Mouse (Mus musculus) CH12.LX (cell line): Measurements from ENCODE around the gene Mid2. TPM values are rescaled to one million over a fixed set of nuclear protein-coding genes. Genes with fewer than 3 reads are reported as not detected.

Source experiments
- DNase-seq: peaks from one replicate; pipeline ENCODE4 v3.0.0-alpha.2; 2013; ENCODE audit errors: extremely low read depth
- H3K27ac ChIP-seq: 2 replicates; pipeline ENCODE4 v1.5.1; 2012; ENCODE audit warnings: low read depth, mild to moderate bottlenecking, control low read depth, moderate library complexity; ENCODE audit not compliant: insufficient read depth
- H3K27me3 ChIP-seq: replicated peaks from 2 replicates; pipeline ENCODE3; 2012; ENCODE audit warnings: inconsistent platforms
- H3K36me3 ChIP-seq, 2 experiments: replicated peaks in 1 of 2; 2 replicates each; pipeline versions ENCODE3 to v1.6.1; 2012; ENCODE audit warnings: inconsistent platforms in 1 of 2, low read length in 1 of 2, mild to moderate bottlenecking in 1 of 2, mixed read lengths in 1 of 2, moderate library complexity in 1 of 2; ENCODE audit not compliant: control insufficient read depth in 1 of 2, insufficient read depth in 1 of 2
- H3K4me1 ChIP-seq, 2 experiments: 2 replicates each; pipeline ENCODE4 v1.6.1; 2012; ENCODE audit warnings: inconsistent platforms in 1 of 2, moderate library complexity in 1 of 2; ENCODE audit not compliant: insufficient read depth in 2 of 2, control insufficient read depth in 1 of 2
- H3K4me2 ChIP-seq: 2 replicates; pipeline ENCODE4 v1.6.1; 2012; ENCODE audit warnings: low read depth, mild to moderate bottlenecking, control low read depth; ENCODE audit not compliant: poor library complexity, insufficient read depth, severe bottlenecking
- H3K4me3 ChIP-seq, 3 experiments: fragments of 150-350 bp in 1 of 3; sonication (generic) in 1 of 3; replicated peaks in 1 of 3; 2 replicates each; pipeline versions ENCODE3 to v1.5.1; 2011 to 2012; ENCODE audit warnings: low read depth in 2 of 3, low read length in 2 of 3, mild to moderate bottlenecking in 2 of 3, moderate library complexity in 2 of 3, control low read depth in 1 of 3, improper control_type of control experiment in 1 of 3, inconsistent platforms in 1 of 3, mixed read lengths in 1 of 3; ENCODE audit not compliant: poor library complexity in 1 of 3
- H3K79me2 ChIP-seq: replicated peaks from 2 replicates; pipeline ENCODE4 v1.6.1; 2012; ENCODE audit warnings: mild to moderate bottlenecking, moderate library complexity; ENCODE audit not compliant: control insufficient read depth, poor library complexity, insufficient read depth, severe bottlenecking; ENCODE audit errors: extremely low read depth
- H3K9ac ChIP-seq: 2 replicates; pipeline ENCODE4 v1.6.1; 2012; ENCODE audit warnings: low read depth, mild to moderate bottlenecking, control low read depth, moderate library complexity; ENCODE audit not compliant: insufficient read depth
- H3K9me3 ChIP-seq: replicated peaks from 2 replicates; pipeline ENCODE3; 2012; ENCODE audit warnings: low read length, inconsistent platforms, mixed read lengths
- BHLHE40 ChIP-seq: IDR thresholded peaks from 2 replicates; pipeline ENCODE4 v1.6.1; 2011; ENCODE audit warnings: mild to moderate bottlenecking, low read depth, low read length, improper control_type of control experiment
- CHD1 ChIP-seq: IDR thresholded peaks from 2 replicates; pipeline ENCODE4 v1.6.1; 2012; ENCODE audit warnings: low read depth, low read length, improper control_type of control experiment, inconsistent platforms
- CTCF ChIP-seq, 2 experiments: IDR thresholded peaks in 1 of 2; conservative IDR thresholded peaks in 1 of 2; 2 replicates each; pipeline ENCODE4 v1.5.1; 2011 to 2012; ENCODE audit warnings: low read depth in 2 of 2, low read length in 2 of 2, improper control_type of control experiment in 1 of 2, inconsistent platforms in 1 of 2, mild to moderate bottlenecking in 1 of 2, moderate library complexity in 1 of 2
- E2F4 ChIP-seq: IDR thresholded peaks from 2 replicates; pipeline ENCODE4 v1.6.1; 2011; ENCODE audit warnings: low read depth, low read length, improper control_type of control experiment; ENCODE audit not compliant: insufficient replicate concordance
- EP300 ChIP-seq: IDR thresholded peaks from 2 replicates; pipeline ENCODE4 v1.6.1; 2011; ENCODE audit warnings: low read length, improper control_type of control experiment
- ETS1 ChIP-seq: conservative IDR thresholded peaks from 2 replicates; pipeline ENCODE4 v1.6.1; 2012; ENCODE audit warnings: low read depth, mild to moderate bottlenecking, inconsistent platforms, low read length, improper control_type of control experiment, moderate library complexity
- IRF4 ChIP-seq: IDR thresholded peaks from 2 replicates; pipeline ENCODE4 v1.6.1; 2014; ENCODE audit warnings: low read depth, mild to moderate bottlenecking, inconsistent platforms, low read length, improper control_type of control experiment
- KAT2A ChIP-seq: IDR thresholded peaks from 2 replicates; pipeline ENCODE4 v1.6.1; 2012; ENCODE audit warnings: low read length, improper control_type of control experiment, inconsistent platforms; ENCODE audit not compliant: insufficient replicate concordance
- MAX ChIP-seq: IDR thresholded peaks from 2 replicates; pipeline ENCODE4 v1.6.1; 2011; ENCODE audit warnings: low read length, improper control_type of control experiment
- MAZ ChIP-seq: IDR thresholded peaks from 2 replicates; pipeline ENCODE4 v1.6.1; 2012; ENCODE audit warnings: low read depth, mild to moderate bottlenecking, inconsistent platforms, low read length, improper control_type of control experiment, moderate library complexity
- MXI1 ChIP-seq: IDR thresholded peaks from 2 replicates; pipeline ENCODE4 v1.6.1; 2011; ENCODE audit warnings: mild to moderate bottlenecking, low read depth, low read length, improper control_type of control experiment
- MYC ChIP-seq: IDR thresholded peaks from 2 replicates; pipeline ENCODE4 v1.6.1; 2011; ENCODE audit warnings: low read depth, mild to moderate bottlenecking, improper control_type of control experiment, low read length
- POLR2A ChIP-seq: IDR thresholded peaks from 2 replicates; pipeline ENCODE4 v1.6.1; 2011; ENCODE audit warnings: low read depth, mild to moderate bottlenecking, improper control_type of control experiment, low read length
- RAD21 ChIP-seq: IDR thresholded peaks from 2 replicates; pipeline ENCODE4 v1.6.1; 2011; ENCODE audit warnings: low read depth, mild to moderate bottlenecking, low read length, improper control_type of control experiment, moderate library complexity
- RCOR1 ChIP-seq: conservative IDR thresholded peaks from 2 replicates; pipeline ENCODE4 v1.6.1; 2012; ENCODE audit warnings: low read depth, mild to moderate bottlenecking, inconsistent platforms, low read length, improper control_type of control experiment
- SIN3A ChIP-seq: IDR thresholded peaks from 2 replicates; pipeline ENCODE4 v1.6.1; 2012; ENCODE audit warnings: low read length, improper control_type of control experiment, inconsistent platforms
- SMC3 ChIP-seq: IDR thresholded peaks from 2 replicates; pipeline ENCODE4 v1.6.1; 2011; ENCODE audit warnings: low read depth, low read length, improper control_type of control experiment
- TBP ChIP-seq: conservative IDR thresholded peaks from 2 replicates; pipeline ENCODE4 v1.6.1; 2011; ENCODE audit warnings: low read depth, low read length, improper control_type of control experiment
- USF1 ChIP-seq: IDR thresholded peaks from 2 replicates; pipeline ENCODE4 v1.6.1; 2014; ENCODE audit warnings: low read depth, mild to moderate bottlenecking, inconsistent platforms, low read length, improper control_type of control experiment
- ZMIZ1 ChIP-seq: IDR thresholded peaks from 2 replicates; pipeline ENCODE4 v1.6.1; 2012; ENCODE audit warnings: low read depth, mild to moderate bottlenecking, inconsistent platforms, low read length, improper control_type of control experiment
- ZNF384 ChIP-seq: IDR thresholded peaks from 2 replicates; pipeline ENCODE4 v1.6.1; 2012; ENCODE audit warnings: low read depth, low read length, improper control_type of control experiment, inconsistent platforms
- dilution Hi-C: fragments of 300-500 bp; cut with MboI; formaldehyde crosslinking; loops from 2 replicates; pipeline ENCODE4 v1.14.3; 2020; ENCODE audit warnings: low sequenced_read_pairs; ENCODE audit not compliant: extremely low pct_unique_long_range_greater_than_20kb, extremely low pct_ligation_motif_present
- in situ Hi-C: fragments of 300-500 bp; cut with MboI; formaldehyde crosslinking; loops from 3 replicates; pipeline ENCODE4 v1.14.3; 2019; ENCODE audit warnings: low sequenced_read_pairs, low pct_ligation_motif_present, low pct_unique_long_range_greater_than_20kb, mixed read lengths
- polyA plus RNA-seq: library from polyadenylated mRNA; unstranded; fragments of >175 nt; gene quantifications from 2 replicates; pipeline ENCODE4 v1.2.1, GENCODE M21; 2012; ENCODE audit warnings: low read depth; ENCODE audit not compliant: insufficient read length
- total RNA-seq, 2 experiments: library from RNA; depleted of rRNA; stranded (reverse); fragments of 300-350 nt in 1 of 2; fragments of >200 nt in 1 of 2; gene quantifications; 2 replicates each; pipeline ENCODE4 v1.2.3; 2012 to 2014

Gene Mid2
- total and polyA plus RNA-seq, 3 experiments = 4.3 to 8.7 (median 5.4) TPM

GRCm38 (mm10) chrX:140639592-140639991, 24.8 kb upstream of the Mid2 start:
- Histone ChIP-seq H3K79me2 (no peaks in the 10 kb centered on the region), H3K9me3 (no peaks in the 10 kb centered on the region), H3K4me3 (no peak overlapping the region), H3K36me3 (no peaks in the 10 kb centered on the region), H3K27ac (no peak overlapping the region), H3K9ac (no peak overlapping the region), H3K4me1 (peaks cover 0 to 6% of the 10 kb centered on the region in 2 experiments; a peak in 1 of 4 replicates), H3K4me2 (no peak overlapping the region), H3K27me3 (no peaks in the 10 kb centered on the region)
- peak; percentile 7 for TF ChIP-seq RAD21
- peak; percentile 30 for TF ChIP-seq SMC3
- TF ChIP-seq ZMIZ1 = no peak
- TF ChIP-seq MXI1 = no peak
- TF ChIP-seq CHD1 = no peak
- peak in 1 of 2 experiments; percentile 40; a peak in 2 of 4 replicates for TF ChIP-seq CTCF (conservative IDR thresholded peaks at IDR 0.05 in 1 of 2, IDR thresholded peaks at IDR 0.05 in 1 of 2; ENCODE audit: low read depth in 2 of 2, low read length in 2 of 2)
- dilution Hi-C loops (no loop called here), in situ Hi-C loops (no loop called here)
- DNase-seq = no peak

DNA sequence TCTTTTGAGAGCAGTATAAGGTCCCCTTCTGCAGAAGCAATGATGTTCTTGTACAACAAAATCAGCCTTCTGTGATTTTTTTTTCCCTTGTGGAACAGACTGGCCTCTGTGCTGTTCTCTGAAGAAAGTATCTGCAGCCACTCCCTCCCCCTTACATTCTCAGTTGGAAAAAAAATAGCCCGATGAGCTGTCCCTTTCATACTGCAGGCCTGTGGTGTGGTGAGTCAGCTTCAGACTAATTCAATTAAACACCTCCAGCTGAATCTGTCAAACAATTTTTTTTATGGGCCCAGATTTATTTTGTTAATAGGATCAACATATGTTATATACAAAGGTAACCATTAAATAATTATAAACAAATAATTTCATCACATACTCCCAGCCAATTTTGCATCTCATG, 3.7 kb upstream of the Mid2 start:
- peak; percentile 81 for TF ChIP-seq ZNF384
- no peak for TF ChIP-seq ETS1
- TF ChIP-seq, all 38 proteins: peak for 1
- H3K79me2 ChIP-seq = no peaks in the 10 kb centered on the region; the same call in 1 of the 2 replicates
- in situ Hi-C loops = no loop called here

DNA sequence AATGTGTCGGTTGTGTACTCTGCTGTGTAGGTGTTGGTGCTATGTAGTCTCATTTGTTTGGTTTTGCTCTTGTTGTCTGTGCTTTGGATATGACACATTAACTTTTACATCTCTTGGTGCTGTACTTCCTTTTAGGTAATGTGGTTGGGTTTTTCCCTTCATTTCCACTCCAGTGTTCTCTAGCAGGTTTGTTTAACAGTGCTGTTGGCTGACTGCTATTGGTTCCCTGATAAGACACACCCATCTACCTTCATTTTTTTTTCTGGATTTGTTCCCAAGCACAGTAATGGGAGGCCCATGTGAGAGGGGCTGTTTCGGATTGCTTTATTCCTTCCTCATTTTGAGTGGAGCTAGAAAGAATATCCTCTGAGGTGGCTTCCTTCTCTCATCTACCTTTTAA, 883 bp upstream of the Mid2 start:
- no peaks in the 10 kb centered on the region for H3K27me3 ChIP-seq
- in situ Hi-C loops = no loop called here
- H3K9ac ChIP-seq = 0 out of 2 replicates have a peak overlapping the region, but pooled peaks have one; percentile 85
- peak overlapping the region; percentile 89 for H3K4me2 ChIP-seq
- peaks cover 0 to 18% of the 10 kb centered on the region in 2 experiments; a peak in 2 of 4 replicates for H3K4me1 ChIP-seq
- TF ChIP-seq ZMIZ1 (no peak), CHD1 (no peak), MAX (no peak), ETS1 (no peak; the same call in 1 of the 2 replicates), MYC (no peak), E2F4 (no peak), SIN3A (no peak), TBP (0 out of 2 replicates have a peak, but pooled peaks have one; percentile 19), IRF4 (peak; percentile 56), EP300 (no peak; the same call in 1 of the 2 replicates), BHLHE40 (0 out of 2 replicates have a peak, but pooled peaks have one; percentile 10), RCOR1 (no peak), KAT2A (no peak), MAZ (no peak), USF1 (no peak), ZNF384 (peak; percentile 88), CTCF (conservative IDR thresholded peaks at IDR 0.05 in 1 of 2, IDR thresholded peaks at IDR 0.05 in 1 of 2; ENCODE audit: low read depth in 2 of 2, low read length in 2 of 2) (no peak), POLR2A (no peak)
- peak; percentile 71 for DNase-seq
- no peaks in the 10 kb centered on the region for H3K36me3 ChIP-seq
- H3K4me3 ChIP-seq = no peak overlapping the region
- dilution Hi-C loops = no loop called here
- no peaks in the 10 kb centered on the region for H3K9me3 ChIP-seq
- H3K79me2 ChIP-seq = no peaks in the 10 kb centered on the region; the same call in 1 of the 2 replicates
- H3K27ac ChIP-seq = peak overlapping the region; percentile 69; the same call in 1 of the 2 replicates

More for the DNA sequence above, 3.7 kb upstream of the Mid2 start:
- H3K4me1 ChIP-seq = peaks cover 0 to 18% of the 10 kb centered on the region in 2 experiments; a peak in 2 of 4 replicates
- no peaks in the 10 kb centered on the region for H3K9me3 ChIP-seq
- peak; percentile 25 for DNase-seq
- H3K27me3 ChIP-seq = no peaks in the 10 kb centered on the region
- dilution Hi-C loops = no loop called here
- H3K4me3 ChIP-seq = no peak overlapping the region
- no peak overlapping the region for H3K27ac ChIP-seq
- no peak overlapping the region for H3K4me2 ChIP-seq
- no peak overlapping the region for H3K9ac ChIP-seq
- no peaks in the 10 kb centered on the region for H3K36me3 ChIP-seq
